Mouse (Mus musculus) left cerebral cortex, postnatal 4 days (tissue): ENCODE results near the gene Fkrp. TPM values are rescaled to one million over a fixed set of nuclear protein-coding genes. Genes with fewer than 3 reads are reported as not detected.
A peak's percentile ranks its signal among the peaks of the same experiment; 100 is the strongest.

ENCODE experiments used
- DNase-seq: peaks from one replicate; pipeline ENCODE4 v3.0.0-alpha.2; 2022
- intact Hi-C: fragments of 180-260 bp; cut with DNase I; formaldehyde crosslinking; loops from one replicate; pipeline ENCODE4 v1.15.1; 2025
- total RNA-seq, 2 experiments: library from RNA; stranded (reverse); gene quantifications; 2 replicates each; pipeline ENCODE4 v1.2.3; 2021

The Fkrp gene
- total RNA-seq, 2 experiments from 2014 or later: 35.8 to 38.9 TPM

GRCm38 (mm10) chr7:16804409-16805028 lies 12.0 kb downstream of the Fkrp start:
- intact Hi-C loops: loop anchor here (10.0 kb wide), 1 partner anchor 180 kb away; no protein-coding TSS in a partner anchor
- no peak for DNase-seq

GRCm38 (mm10) chr7:16794886-16795285 lies 21.6 kb downstream of the Fkrp start:
- intact Hi-C loops: no loop called here

GRCm38 (mm10) chr7:16793010-16793725 lies 23.4 kb downstream of the Fkrp start:
- no peak for DNase-seq
- intact Hi-C loops: no loop called here

More at GRCm38 (mm10) chr7:16794886-16795285, 21.6 kb downstream of the Fkrp start:
- no peak for DNase-seq

- intact Hi-C loops: no loop called here
Observed at GRCm38 (mm10) chr7:16792316-16792715, 24.2 kb downstream of the Fkrp start.

GRCm38 (mm10) chr7:16785541-16786083 lies 30.9 kb downstream of the Fkrp start:
- intact Hi-C loops: no loop called here

More at GRCm38 (mm10) chr7:16792316-16792715, 24.2 kb downstream of the Fkrp start:
- DNase-seq: no peak

GRCm38 (mm10) chr7:16784498-16784976 lies 32.0 kb downstream of the Fkrp start:
- intact Hi-C loops: no loop called here

More at GRCm38 (mm10) chr7:16785541-16786083, 30.9 kb downstream of the Fkrp start:
- DNase-seq: no peak

GRCm38 (mm10) chr7:16783758-16784415 lies 32.6 kb downstream of the Fkrp start:
- intact Hi-C loops: no loop called here
- DNase-seq: peak; percentile 54

More at GRCm38 (mm10) chr7:16784498-16784976, 32.0 kb downstream of the Fkrp start:
- no peak for DNase-seq

GRCm38 (mm10) chr7:16783224-16783688 lies 33.3 kb downstream of the Fkrp start:
- intact Hi-C loops: no loop called here
- no peak for DNase-seq

GRCm38 (mm10) chr7:16782555-16783125 lies 33.9 kb downstream of the Fkrp start:
- intact Hi-C loops: no loop called here
- DNase-seq: no peak

GRCm38 (mm10) chr7:16781816-16782554 lies 34.5 kb downstream of the Fkrp start:
- intact Hi-C loops: no loop called here
- peak; percentile 27 for DNase-seq

- no peak for DNase-seq
- intact Hi-C loops: no loop called here
Observed at GRCm38 (mm10) chr7:16781555-16781815, 35.0 kb downstream of the Fkrp start.

- DNase-seq: peak; percentile 91
- intact Hi-C loops: no loop called here
Observed at GRCm38 (mm10) chr7:16780825-16781554, 35.5 kb downstream of the Fkrp start, which contains the start of gene Slc1a5. Slc1a5 (plus strand) TSS chr7:16781340.

- intact Hi-C loops: no loop called here
- DNase-seq: no peak
Observed at GRCm38 (mm10) chr7:16780076-16780475, 36.5 kb downstream of the Fkrp start.

- no peak for DNase-seq
- intact Hi-C loops: no loop called here
Observed at GRCm38 (mm10) chr7:16775888-16776287, 40.6 kb downstream of the Fkrp start.

GRCm38 (mm10) chr7:16766443-16766842 lies 50.1 kb downstream of the Fkrp start:
- DNase-seq: no peak
- intact Hi-C loops: no loop called here

- intact Hi-C loops: no loop called here
Observed at GRCm38 (mm10) chr7:16763463-16764218, 52.9 kb downstream of the Fkrp start.

GRCm38 (mm10) chr7:16761630-16762029 lies 54.9 kb downstream of the Fkrp start:
- no peak for DNase-seq
- intact Hi-C loops: no loop called here

More at GRCm38 (mm10) chr7:16763463-16764218, 52.9 kb downstream of the Fkrp start:
- no peak for DNase-seq

- DNase-seq: no peak
- intact Hi-C loops: no loop called here
Observed at GRCm38 (mm10) chr7:16761005-16761481, 55.5 kb downstream of the Fkrp start.
